Mouse (Mus musculus) heart, adult 9 months (tissue): ENCODE data around the gene Olfr141.

Source experiments
- DNase-seq, 2 experiments: peaks; one replicate each; pipeline ENCODE4 v3.0.0; 2022; ENCODE audit warnings: low spot score in 2 of 2

The Olfr141 gene

DNA sequence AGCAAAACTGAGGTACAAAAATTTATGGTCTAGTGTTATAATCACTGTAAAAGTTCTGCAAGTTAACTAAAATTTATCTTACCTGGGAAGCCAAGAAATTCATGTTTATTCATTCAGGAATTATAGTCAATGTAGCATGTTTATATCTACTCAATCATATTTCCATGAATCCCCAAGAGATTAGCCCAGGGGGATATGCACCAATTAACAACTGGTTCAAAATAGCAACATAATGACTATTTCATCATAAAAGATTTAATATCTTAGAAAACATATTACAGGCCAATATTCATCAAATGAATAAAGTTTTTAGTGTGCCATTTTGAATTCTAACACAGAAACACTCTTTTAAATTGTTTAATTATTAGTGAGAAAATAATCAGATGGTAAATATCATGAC lies at the start of gene Olfr141:
Olfr141 (minus strand) TSS at position 101 of the 400 bp plus-strand sequence.
- DNase-seq, result no peak

DNA sequence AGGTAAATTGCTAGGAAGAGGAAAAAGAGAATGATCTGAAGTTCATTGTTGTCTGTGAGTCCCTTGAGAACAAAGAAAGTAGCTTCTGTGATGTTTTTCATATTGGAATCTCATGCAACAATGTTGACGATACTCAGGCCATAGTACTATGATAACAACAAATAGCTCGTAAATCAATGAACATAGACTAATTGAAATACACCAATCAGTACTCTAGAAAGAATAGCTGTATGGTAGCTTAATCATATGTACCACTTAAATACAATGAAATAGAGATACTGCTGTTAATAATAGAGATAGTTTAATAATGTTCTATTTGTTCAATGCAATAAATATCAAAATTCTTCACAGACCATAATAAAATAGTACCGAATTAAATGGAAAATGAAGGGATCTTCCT lies 41.8 kb upstream of the Olfr141 start, which contains the start of gene Olfr1095:
Olfr1095 (minus strand) TSS at position 101 of the 400 bp plus-strand sequence.
- DNase-seq, result no peak

GRCm38 (mm10) chr2:86824363-86824762 lies 14.5 kb upstream of the Olfr141 start, which contains the start of gene Olfr1094:
Gene Olfr1094, plus strand, starts transcription at chr2:86824663.
- no peak for DNase-seq

GRCm38 (mm10) chr2:86782179-86782578 lies 27.6 kb downstream of the Olfr141 start, which contains the start of gene Olfr1093:
Gene Olfr1093, plus strand, starts transcription at chr2:86782479.
- DNase-seq, result no peak

DNA sequence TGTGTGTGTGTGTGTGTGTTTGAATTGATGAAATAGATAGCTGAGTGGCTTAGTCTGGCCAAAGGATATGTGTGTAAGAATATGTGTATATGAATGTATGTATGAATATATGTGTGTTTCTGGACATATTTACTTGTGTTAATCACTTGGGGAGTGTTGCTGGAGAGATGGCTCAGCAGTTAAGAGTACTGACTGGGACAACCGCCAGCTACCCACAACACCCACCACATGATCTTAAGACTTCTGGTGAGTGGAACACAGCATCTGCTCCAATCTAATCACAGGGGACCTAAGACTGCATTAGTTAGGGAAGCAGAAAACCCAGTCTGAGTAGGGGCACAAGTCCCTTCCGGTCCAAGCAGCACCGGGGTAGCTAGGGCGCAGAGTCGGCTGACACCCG lies 48.8 kb downstream of the Olfr141 start:
- DNase-seq, result no peak

DNA sequence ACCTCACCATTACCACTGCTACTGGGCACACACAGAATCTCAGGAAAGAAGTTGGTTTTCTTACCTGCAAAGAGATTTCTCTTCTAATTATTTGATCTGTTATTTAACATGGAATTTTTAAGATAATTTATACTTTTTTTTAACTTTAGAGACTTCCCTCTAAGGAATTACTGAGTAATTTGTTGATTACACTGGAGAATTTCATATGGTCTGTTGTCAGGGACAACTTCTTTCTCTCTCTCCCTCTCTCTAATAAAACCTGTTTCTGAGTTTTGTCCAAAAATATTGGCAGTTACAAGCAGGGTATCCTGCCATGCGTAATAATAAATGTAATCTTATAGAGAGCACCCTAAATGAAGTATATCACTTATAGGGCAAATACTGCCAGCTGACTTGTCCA lies 50.9 kb downstream of the Olfr141 start, which contains the start of gene Olfr1090:
Olfr1090 (minus strand) TSS at position 101 of the 400 bp plus-strand sequence.
- no peak for DNase-seq
